Mouse (Mus musculus) lung, postnatal 0 days (tissue): ENCODE measurements around the gene Dcst2.

ENCODE experiments used
- CTCF ChIP-seq: IDR thresholded peaks from 2 replicates; pipeline ENCODE4 v1.5.1; 2016; ENCODE audit warnings: antibody characterized with exemption, mild to moderate bottlenecking
- EP300 ChIP-seq: IDR thresholded peaks from 2 replicates; pipeline ENCODE4 v1.6.1; 2016; ENCODE audit warnings: antibody characterized with exemption, mild to moderate bottlenecking, control low read depth

DNA sequence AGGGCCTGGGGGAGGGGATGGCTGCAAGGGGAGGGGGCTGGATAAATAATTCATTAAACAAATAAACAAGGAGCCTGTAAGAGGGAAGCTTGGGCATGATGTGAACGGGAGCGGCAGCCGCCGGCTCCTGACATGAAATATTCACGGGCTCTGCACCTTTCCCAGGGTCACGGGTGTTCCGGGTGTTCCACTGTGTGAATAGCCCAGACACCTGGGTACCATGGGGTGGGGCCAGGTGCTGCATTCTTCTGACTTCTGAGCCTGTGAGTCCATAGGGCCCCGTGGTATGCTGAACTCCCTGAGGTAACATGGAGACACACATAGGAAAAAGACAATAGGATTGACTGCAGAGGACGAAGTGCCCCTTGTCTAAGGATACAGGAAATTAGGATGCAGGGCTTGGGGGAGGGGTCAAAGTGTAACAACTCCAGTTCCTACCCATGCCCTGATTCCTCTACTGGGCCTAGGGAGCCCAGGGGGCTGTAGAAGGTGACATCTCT lies 34.4 kb upstream of the Dcst2 start:
- TF ChIP-seq EP300 (no peak), CTCF (no peak)
